Mouse (Mus musculus): ENCODE measurements at regions not wholly inside any gene's neighbourhood (a gene's known extent, or its start where the extent isn't known, plus 50 kb on each side); places are given as distances from the start of the nearest gene placed in this dataset.

- no peak for DNase-seq
Observed at GRCm38 (mm10) chr3:131922733-131923132, 162.4 kb upstream of the Dkk2 start.

- DNase-seq: no peak
Observed at GRCm38 (mm10) chr3:131940896-131941295, 144.2 kb upstream of the Dkk2 start.

GRCm38 (mm10) chr3:131941961-131942753, 142.9 kb upstream of the Dkk2 start:
- DNase-seq: no peak

- no peak for DNase-seq
Observed at GRCm38 (mm10) chr3:131943436-131943835, 141.7 kb upstream of the Dkk2 start.

GRCm38 (mm10) chr3:131955771-131956170, 129.3 kb upstream of the Dkk2 start:
- DNase-seq: no peak

- no peak for DNase-seq
Observed at GRCm38 (mm10) chr3:131960636-131961035, 124.5 kb upstream of the Dkk2 start.

GRCm38 (mm10) chr3:131961571-131961970, 123.5 kb upstream of the Dkk2 start:
- DNase-seq: no peak

- no peak for DNase-seq
Observed at GRCm38 (mm10) chr3:131962870-131963269, 122.2 kb upstream of the Dkk2 start.

GRCm38 (mm10) chr3:131964952-131965351, 120.1 kb upstream of the Dkk2 start:
- no peak for DNase-seq

GRCm38 (mm10) chr3:131965456-131966160, 119.5 kb upstream of the Dkk2 start:
- DNase-seq: no peak

- DNase-seq: no peak
Observed at GRCm38 (mm10) chr3:131967288-131967687, 117.8 kb upstream of the Dkk2 start.

GRCm38 (mm10) chr3:131970827-131971226, 114.3 kb upstream of the Dkk2 start:
- DNase-seq: no peak

GRCm38 (mm10) chr3:131975940-131976628, 109.0 kb upstream of the Dkk2 start:
- DNase-seq: peak; percentile 3

- DNase-seq: no peak
Observed at GRCm38 (mm10) chr3:131983292-131983691, 101.8 kb upstream of the Dkk2 start.

- DNase-seq: no peak
Observed at GRCm38 (mm10) chr3:131998838-131999613, 86.1 kb upstream of the Dkk2 start.

- DNase-seq: no peak
Observed at GRCm38 (mm10) chr3:132006191-132006590, 78.9 kb upstream of the Dkk2 start.

- no peak for DNase-seq
Observed at GRCm38 (mm10) chr3:132006912-132007311, 78.2 kb upstream of the Dkk2 start.

GRCm38 (mm10) chr3:132007356-132007755, 77.7 kb upstream of the Dkk2 start:
- no peak for DNase-seq

GRCm38 (mm10) chr3:132015205-132015604, 69.9 kb upstream of the Dkk2 start:
- DNase-seq: no peak

- no peak for DNase-seq
Observed at GRCm38 (mm10) chr3:132017485-132018261, 67.4 kb upstream of the Dkk2 start.

GRCm38 (mm10) chr3:132018505-132018904, 66.6 kb upstream of the Dkk2 start:
- DNase-seq: no peak

- no peak for DNase-seq
Observed at GRCm38 (mm10) chr3:132022032-132022431, 63.1 kb upstream of the Dkk2 start.
